Mouse (Mus musculus) MEL-GATA-1-ER (cell line): ENCODE measurements at regions not wholly inside any gene's neighbourhood (a gene's known extent, or its start where the extent isn't known, plus 50 kb on each side); places are given as distances from the start of the nearest gene placed in this dataset.
"Not testable (repeated sequence)": the region's sequence is repeated elsewhere in the genome, so short reads cannot be mapped to it uniquely, and the experiment has no call there.

Experiments
- DNase-seq: peaks from one replicate; pipeline ENCODE4 v3.0.0-alpha.2; 2012; ENCODE audit warnings: low read depth; ENCODE audit errors: extremely low read depth

DNA sequence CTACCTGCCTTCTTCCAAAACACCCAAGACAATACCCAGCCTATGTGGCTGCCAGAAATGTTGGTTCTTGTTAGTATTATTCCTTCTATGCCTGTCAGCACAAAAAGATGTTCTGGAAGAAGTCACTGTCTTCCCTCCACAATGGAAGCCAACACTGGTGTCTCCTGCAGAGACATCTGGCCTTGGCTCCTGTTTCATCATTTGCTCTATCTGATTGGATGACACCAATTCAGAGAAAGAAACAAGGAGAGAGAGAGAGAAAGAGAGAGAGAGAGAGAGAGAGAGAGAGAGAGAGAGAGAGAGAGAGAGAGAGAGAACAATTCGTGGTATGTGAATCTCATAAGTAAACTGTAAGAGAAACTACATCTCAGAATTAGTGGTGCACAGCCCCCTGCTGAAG lies 218.9 kb upstream of the Klf3 start:
- DNase-seq, result no peak

DNA sequence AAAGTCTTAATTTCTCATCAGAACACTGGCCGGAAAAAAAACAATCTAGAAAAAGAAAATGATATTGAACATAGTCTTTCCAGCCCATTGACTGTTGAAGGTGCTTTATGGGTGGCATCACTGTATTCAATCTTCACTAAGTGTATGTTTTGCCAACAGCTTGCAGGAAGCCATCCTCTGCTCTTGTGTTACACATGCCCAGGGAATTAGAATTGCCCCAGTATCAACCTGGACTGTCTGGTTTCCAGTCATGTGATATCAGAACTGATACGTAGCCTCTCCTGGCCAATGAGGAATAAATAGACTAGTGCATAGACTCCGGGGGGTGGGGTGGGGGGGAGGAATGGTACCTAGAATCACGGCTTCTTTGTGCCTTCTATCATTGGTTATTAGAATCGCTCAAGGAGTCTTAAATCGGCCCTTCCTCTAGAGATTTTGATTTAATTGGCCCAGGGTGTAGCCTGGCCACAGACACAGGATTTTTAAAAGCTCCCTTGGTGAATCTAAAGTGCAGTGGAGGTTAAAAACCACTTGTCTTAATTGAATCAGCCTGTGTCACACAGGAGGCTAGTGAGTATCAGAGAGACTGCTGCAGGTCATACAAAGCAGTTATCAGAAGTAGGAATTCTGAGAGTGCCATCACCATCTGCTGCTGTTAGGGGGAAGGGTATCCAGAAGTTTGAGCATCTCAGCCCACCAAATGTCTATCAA lies 218.0 kb upstream of the Klf3 start:
- DNase-seq, result no peak

DNA sequence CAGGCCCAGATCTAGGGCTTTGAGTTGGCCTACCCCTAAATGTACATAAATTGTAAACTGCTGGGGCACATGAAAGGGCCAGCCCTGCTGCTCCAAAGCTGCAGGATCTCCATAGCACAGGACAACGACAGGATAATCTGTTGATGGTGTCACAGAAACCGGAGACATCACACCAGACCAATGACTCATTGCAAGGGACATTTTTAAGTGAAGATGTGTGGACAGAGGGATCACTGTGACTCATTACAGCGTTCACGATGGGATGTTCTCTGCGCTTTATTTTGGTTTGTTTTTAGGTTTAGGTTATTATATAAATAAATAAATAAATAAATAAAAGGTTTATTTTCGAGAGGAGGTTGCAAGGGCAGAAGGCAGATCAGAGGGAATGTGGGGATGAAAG lies 216.9 kb upstream of the Klf3 start:
- DNase-seq, result no peak

DNA sequence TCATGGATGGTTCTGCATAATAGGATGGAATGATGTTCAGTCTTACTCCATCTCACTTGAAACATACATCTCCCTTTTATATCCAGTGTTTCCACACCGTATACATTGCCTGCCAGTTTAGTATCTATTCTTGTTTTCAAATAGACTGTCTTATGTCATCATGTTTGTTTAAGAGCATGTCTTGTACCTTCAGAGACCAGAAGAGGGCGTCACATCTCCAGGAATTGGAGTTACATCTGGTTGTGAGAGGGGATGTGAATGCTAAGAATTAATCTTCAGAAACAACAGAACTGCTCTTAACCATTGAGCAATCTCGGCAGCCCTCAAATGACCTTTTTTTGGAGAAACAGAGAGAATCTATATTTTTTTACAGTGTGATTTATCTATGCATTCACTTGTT lies 216.3 kb upstream of the Klf3 start:
- no peak for DNase-seq

DNA sequence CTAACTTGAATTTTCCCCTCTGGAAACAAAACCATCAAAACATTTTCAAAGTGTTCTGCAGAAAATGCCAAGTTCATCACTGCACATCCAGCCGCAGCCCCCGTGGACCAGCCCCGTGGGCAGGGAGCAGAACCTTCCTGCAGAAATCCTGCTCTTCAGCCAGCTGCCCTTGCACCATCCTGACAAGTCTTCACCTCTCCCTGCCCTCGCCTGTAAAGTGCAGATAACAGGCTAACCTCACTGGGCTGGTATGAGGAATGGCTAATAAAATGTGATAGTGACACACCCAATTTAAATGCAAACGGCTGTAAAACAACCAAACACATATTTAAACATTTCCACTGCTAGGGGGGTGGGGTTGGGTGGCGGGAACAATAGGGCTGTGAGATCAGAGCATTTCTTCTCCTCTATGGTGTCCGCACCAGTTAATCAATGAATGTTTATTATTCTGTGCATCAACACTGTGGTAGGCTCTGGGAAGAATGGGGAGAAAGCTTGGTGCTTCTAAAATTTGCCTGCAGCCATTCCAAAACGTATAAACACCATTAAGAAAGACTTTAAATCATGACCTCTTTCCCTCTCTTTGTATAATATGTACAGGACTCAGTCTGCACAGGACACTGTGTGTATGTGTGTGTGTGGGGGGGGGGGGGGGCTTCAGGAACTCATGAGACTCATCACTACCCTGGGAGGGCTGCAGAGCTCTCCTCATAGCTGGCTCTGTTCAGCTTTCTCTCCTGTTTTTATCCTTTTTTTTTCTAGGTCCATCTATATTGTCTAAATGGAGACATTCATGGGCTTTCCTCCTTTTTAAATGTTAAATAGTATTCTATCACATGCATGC lies 215.1 kb upstream of the Klf3 start:
- DNase-seq, result peak; percentile 92

DNA sequence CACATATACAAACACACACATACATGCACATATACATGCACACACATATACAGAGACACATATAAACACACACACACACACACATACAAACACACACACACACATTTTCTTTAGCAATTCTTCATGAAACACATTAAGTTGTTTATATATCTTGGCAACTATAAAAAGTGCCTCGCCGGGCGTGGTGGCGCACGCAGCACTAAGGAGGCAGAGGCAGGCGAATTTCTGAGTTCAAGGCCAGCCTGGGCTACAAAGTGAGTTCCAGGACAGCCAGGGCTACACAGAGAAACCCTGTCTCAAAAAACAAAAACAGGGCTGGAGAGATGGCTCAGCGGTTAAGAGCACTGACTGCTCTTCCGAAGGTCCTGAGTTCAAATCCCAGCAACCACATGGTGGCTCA lies 214.4 kb upstream of the Klf3 start:
- DNase-seq, result not testable (repeated sequence)

DNA sequence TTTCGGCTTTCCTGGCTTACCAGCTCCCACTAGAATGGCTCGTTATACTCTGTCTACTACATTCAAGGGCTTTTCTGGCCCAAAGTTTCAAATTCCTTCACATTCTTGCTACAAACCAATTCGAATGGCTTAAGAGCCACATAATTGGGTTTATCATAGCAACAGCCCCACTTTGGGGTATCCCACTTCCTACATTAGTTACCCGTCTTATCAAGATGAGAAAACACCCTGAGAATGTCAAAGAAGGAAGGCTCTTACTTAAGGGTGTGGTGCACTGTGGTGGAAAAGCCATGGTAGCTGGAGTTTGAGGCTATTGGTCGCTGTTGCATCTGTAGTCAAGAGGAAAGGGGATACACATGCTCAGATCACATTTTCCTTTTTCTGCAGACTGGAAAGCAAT lies 213.2 kb upstream of the Klf3 start:
- DNase-seq, result peak; percentile 80

DNA sequence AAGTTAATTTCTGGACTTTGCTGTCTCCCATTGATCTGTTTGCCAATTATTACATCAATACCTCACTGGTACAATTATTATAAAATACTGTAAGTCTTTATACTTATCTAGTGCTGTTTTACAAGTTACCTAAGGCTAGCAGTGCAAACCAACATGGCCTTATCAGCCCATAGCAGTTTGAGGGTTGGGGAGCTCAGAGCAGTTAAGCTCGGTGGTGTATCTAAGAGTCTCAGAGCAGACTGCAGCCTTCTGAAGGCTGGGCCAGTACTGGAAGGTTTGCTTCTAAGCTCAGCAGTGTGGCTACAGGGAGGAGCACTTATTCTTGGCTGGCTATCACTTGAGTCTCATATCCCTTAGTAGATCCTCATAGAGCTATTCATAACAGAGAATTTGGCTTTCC lies 212.4 kb upstream of the Klf3 start:
- DNase-seq, result peak; percentile 97

DNA sequence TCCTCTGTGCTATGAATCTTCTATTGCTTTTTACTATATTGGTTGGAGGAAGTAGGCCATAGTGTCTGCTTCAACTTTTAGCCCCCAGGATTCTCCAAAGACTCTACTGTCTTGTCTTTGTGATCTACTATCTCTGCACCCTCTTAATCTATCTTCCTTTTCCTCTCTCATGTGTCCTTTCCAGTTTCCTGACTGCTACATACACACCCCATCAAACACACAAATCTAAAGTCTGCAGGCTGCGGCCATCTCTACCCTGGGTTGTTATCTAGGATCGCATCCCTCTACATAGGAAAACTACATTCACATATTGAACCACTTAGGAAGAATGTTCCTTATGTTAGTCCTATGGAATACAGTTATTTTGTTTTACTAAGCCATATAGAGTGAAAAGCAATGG lies 211.4 kb upstream of the Klf3 start:
- no peak for DNase-seq

DNA sequence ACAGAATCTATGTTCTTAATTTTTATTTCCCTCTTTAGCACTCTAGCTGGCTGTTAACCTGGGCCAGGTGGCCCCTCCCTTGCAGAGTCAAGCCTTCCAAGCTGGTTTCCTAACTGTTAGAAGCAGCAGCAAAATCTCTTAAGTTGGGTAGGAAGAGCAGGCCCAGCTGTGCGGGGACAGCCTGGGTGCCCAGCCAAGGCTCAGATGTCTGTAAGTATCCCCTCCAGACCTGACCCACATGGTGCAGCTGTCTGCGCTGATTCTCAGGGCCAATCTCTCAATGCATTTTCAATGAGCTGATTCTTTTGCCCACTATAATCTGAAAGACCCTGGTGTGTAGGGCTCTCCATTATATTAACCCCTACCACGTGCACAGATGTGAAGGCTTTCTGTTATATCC lies 208.0 kb upstream of the Klf3 start:
- no peak for DNase-seq

DNA sequence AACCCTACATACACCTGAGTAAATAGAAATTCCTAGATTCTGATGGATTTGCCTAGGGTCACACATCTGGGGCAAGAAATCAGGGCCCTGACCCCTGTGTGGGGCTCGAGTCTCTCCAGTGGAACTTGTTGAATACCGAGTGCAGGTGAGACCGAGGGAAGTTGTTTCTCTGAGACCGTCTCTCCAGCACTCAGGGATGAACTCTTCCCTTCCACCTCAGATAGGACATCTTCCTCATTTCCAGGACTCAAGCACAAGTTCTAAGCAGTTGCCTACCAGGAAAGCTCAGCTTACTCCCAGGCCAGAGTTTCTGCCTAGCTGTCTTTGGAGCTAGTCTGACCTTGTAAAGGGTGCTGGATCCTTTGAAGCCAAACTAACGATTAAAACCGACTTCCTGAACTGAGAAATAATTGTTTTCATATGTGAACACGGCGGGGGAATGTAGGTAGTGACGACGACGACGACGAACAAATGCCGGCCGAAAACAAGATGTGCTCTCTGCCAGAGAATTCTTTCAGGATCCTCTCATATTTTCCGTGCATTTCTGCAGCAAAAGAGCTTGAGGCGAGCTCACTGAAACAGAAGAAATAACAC lies 207.3 kb upstream of the Klf3 start:
- DNase-seq, result no peak

DNA sequence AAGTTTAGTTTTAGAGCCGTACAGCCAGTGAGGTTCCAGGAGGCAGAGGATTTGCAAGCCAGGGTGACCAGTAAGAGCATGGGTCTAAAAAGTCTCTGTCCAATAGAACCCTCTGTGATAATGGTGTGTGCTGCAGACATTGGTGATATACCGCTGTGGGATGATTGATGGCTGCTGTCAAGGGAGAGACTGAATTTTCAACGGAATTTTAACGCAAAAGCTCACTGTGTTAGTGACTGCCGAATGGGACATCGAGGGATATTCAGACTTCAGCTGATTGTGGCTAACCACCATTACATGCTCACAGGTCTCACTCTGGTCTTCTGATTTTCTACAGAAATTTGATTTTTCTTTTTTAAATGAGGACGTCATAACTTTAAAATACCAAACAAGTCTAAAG lies 206.2 kb upstream of the Klf3 start:
- DNase-seq, result no peak

DNA sequence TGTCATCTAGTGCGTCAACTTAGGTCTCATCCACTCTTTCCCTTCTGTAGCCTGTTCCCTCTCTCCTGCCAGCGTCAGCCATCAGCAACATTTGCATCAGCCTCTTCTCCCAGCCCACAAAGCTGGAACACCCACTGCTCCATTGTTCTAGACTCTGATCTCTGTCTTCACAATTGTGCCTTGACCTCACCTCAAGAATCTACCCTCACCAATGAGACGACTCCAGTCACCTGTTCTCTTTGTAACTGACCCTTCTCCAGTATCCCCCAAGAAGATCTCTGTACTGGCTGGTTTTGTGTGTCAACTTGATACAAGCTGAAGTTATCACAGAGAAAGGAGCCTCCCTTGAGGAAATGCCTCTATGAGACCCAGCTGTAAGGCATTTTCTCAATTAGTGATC lies 205.7 kb upstream of the Klf3 start:
- DNase-seq, result no peak

DNA sequence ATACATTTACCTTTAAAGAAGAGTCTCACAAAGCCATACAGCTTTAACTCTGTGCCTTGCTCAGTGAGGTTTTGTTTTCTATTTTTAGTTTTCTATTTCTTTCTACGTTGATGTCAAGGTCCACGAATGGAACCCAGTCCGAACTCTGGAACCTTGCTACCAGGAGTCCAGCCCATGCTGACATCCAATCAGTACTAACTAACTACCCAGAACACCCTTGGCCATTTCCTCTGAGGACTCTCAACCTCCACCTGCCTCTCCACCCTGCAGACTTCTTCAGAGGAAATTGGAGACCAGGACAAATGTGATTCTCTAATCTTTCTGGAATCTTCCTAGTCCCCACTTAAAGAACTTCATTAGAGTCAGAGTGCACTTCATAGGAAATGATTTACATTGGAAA lies 204.6 kb upstream of the Klf3 start:
- no peak for DNase-seq

DNA sequence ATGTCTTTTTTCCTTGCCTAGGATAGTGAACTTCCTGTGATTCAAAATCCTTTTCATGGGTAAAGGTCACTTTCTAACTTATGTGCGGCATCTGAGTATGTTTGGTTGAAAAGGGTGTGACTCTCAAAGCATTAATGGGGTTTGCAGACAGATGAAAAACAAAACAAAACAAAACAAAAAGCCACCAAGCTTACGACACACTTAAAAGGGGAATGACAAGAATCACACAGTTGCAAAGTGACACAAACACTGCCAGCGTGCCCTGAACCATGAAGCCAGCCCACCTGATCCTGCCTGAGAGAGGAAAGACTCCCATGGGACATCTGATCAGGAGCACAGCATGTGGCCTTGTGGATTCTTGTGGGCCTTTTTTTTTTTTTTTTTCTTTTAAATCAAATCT lies 204.2 kb upstream of the Klf3 start:
- DNase-seq, result no peak

DNA sequence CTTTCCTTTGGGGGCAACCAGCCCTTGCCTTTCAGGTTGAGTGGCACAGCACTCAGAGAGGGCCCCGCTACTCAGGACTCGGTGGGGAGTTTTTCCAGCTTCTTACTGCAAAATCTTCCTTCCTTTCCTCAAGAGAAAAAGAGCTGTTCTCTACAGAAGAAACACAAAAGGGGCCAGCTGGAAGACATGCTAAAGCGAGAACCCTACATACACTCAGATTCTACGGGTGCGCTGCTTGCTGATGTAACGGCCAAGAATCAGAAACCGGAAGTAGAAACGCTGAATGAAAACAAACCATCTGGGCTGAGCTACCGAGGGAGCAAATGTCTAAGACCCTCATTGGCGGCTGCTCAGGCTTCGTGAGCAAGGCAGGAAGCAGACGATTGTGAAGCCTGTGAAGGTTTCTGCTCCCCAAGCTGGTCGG lies 203.3 kb upstream of the Klf3 start:
- no peak for DNase-seq

DNA sequence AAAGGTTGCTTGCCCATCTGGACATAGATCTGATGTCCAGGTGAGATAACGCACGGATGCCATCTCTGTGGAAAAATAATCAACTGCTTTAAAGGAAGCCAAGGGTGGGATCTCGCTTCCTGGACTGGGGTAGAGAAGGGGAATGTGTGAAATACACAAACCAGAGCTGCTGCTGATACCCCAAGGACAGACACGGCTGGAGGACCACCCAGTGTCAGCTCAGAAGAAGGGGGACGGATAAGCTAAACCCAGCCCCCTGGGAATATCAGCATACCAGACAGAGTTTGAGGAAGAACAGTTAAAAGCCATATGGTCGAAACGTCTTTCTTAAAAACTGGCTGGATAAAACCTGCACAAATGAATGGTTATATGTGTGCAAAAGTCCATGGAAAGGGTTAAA lies 202.8 kb upstream of the Klf3 start:
- DNase-seq, result no peak

DNA sequence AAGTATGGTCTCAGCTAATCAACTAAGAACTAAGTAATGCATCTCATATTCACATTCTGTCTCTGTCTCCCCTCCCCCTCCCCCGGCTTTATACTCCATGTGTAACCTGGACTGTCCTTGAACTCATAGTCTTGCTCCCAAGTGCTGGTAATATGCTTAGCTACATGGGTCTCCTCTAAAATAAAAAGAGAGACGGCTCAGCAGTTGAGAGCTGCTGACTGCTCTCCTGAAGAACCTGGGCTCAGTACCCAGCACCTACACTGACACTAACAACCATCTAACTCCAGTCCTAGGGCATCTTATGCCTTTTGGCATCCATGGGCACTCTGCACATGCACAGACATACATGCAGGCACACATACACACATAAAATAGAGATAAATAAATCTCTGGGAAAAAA lies 202.4 kb upstream of the Klf3 start:
- DNase-seq, result no peak

DNA sequence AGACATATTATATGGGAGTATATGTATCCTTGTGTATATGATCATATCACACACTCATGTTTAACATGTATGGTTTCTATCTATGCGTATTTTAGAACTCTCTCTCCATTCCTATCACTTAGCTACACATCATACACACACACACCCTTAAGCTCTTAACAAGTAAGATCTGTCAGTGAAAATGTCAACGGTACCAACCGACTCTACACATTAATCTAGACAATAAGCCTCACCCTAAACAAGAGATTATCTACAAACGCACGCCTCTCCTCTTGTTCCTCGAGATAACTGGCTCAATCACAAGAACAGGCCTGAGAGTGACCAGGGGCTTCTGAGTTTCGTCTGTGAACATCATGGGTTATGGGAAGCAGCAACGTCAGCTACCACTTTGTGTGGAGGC lies 201.9 kb upstream of the Klf3 start:
- no peak for DNase-seq

DNA sequence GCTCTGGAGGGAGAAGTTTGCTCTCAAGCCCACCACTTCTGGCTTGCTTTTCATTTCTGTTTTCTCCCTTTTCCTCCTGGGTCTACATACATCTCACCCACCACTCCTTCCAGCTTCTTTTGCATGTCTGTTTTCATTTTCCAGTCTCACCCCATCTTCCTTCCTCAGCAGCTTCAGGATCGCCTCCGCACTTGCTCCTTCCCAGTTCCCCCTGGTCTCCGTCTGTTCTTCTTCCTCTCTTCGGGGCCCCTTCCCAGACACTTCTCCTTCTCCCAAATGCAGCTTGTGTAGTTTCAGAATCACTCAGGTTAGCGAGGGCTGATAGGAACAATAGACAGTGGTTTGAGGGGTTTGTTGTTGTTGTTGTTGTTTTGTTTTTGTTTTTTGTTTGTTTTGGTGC lies 201.4 kb upstream of the Klf3 start:
- no peak for DNase-seq

DNA sequence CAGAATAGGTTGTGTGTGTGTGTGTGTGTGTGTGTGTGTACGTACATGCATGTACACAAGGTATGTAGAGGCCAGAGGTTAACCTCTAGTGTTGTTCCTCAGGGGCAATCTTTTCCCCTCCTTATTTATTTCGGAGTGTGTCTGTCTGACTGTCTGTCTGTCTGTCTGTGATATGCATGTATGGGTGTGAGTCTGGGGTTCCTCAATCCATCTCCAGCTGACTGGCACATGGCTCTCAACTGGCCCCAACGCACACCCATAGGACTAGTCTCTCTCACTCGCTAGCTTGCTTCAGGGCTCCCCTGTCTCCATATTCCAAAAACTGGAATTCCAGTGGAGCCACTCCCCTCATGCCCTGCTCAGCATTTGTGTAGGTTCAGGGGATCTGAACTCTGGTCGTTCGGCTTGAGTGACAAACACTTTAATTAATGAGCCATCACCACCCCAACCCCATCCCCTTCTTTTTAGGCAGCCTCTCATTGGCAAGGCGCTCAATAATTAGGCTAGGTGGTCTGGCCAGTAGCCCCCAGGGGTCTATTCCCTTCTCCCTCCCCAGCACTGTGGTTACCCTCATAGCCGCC lies 200.7 kb upstream of the Klf3 start:
- DNase-seq, result no peak

DNA sequence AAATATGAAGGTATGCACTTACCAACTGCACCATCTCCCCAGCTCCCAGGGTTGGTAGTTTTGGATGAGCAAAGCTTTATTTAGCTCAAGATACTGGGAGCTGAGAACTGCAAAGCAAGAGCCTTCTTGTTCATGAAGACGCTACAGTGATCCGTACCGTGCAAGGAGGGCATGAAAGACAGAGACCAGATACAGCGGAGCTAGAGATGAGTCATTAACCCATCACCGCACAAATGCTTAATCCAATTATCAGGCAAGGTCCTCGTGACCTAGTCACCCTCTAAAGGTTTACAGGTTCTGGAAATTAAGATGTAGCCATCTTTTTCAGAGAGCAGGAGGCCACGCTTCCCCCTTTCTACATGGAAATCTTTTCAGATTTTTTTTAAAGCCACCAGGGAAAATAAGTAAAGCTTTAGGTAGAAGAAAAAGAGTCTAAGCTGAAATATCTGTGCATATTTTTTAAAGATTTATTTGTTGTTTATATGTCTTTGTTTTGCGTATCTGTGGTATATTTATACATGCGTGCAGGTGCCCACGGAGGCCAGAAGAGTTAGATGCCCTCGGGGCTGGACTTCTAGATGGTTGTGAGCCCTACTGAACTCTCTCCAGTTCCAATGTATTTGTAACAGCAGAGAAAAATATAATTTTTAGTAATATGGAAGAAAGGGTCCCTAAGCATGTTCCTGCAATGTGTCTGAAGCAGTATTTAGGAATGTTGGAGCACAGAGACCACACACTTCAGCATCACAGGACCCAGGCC lies 200.0 kb upstream of the Klf3 start:
- no peak for DNase-seq
